Mouse (Mus musculus): ENCODE measurements around the gene Gm28635.

Gm28635 gene

GRCm38 (mm10) chr2:84677968-84678880, at the start of gene Gm28635, which contains the start of gene Med19:
Gene Gm28635, minus strand, starts transcription at chr2:84678041.
Gene Med19, plus strand, starts transcription at chr2:84678402.
- DNase-seq (ENCODE audit: low spot score) = peak; percentile 77

GRCm38 (mm10) chr2:84727172-84727858, 49.5 kb upstream of the Gm28635 start, which contains the start of gene Clp1:
Gene Clp1, minus strand, starts transcription at chr2:84727350.
- peak; percentile 90 for DNase-seq (ENCODE audit: low spot score)

GRCm38 (mm10) chr2:84726716-84727115, 48.9 kb upstream of the Gm28635 start:
- DNase-seq (ENCODE audit: low spot score) = no peak

- DNase-seq (ENCODE audit: low spot score) = no peak
Observed at GRCm38 (mm10) chr2:84725770-84726169, 47.9 kb upstream of the Gm28635 start.

GRCm38 (mm10) chr2:84723856-84724255, 46.0 kb upstream of the Gm28635 start:
- DNase-seq (ENCODE audit: low spot score) = no peak

- no peak for DNase-seq (ENCODE audit: low spot score)
Observed at GRCm38 (mm10) chr2:84721182-84721581, 43.3 kb upstream of the Gm28635 start.

- DNase-seq (ENCODE audit: low spot score) = no peak
Observed at GRCm38 (mm10) chr2:84720718-84721117, 42.9 kb upstream of the Gm28635 start.

GRCm38 (mm10) chr2:84717357-84717756, 39.5 kb upstream of the Gm28635 start:
- no peak for DNase-seq (ENCODE audit: low spot score)

GRCm38 (mm10) chr2:84716423-84717355, 38.8 kb upstream of the Gm28635 start:
- no peak for DNase-seq (ENCODE audit: low spot score)

- peak; percentile 50 for DNase-seq (ENCODE audit: low spot score)
Observed at GRCm38 (mm10) chr2:84715562-84716361, 37.9 kb upstream of the Gm28635 start.

GRCm38 (mm10) chr2:84714811-84715561, 37.1 kb upstream of the Gm28635 start, which contains the start of gene Zdhhc5:
Gene Zdhhc5, minus strand, starts transcription at chr2:84715180.
- DNase-seq (ENCODE audit: low spot score) = peak; percentile 98

- DNase-seq (ENCODE audit: low spot score) = no peak
Observed at GRCm38 (mm10) chr2:84714422-84714810, 36.6 kb upstream of the Gm28635 start.

GRCm38 (mm10) chr2:84711898-84712297, 34.1 kb upstream of the Gm28635 start:
- DNase-seq (ENCODE audit: low spot score) = no peak

GRCm38 (mm10) chr2:84707523-84707922, 29.7 kb upstream of the Gm28635 start:
- DNase-seq (ENCODE audit: low spot score) = no peak

GRCm38 (mm10) chr2:84705295-84705694, 27.5 kb upstream of the Gm28635 start:
- DNase-seq (ENCODE audit: low spot score) = no peak

- no peak for DNase-seq (ENCODE audit: low spot score)
Observed at GRCm38 (mm10) chr2:84704329-84704728, 26.5 kb upstream of the Gm28635 start.

- no peak for DNase-seq (ENCODE audit: low spot score)
Observed at GRCm38 (mm10) chr2:84703497-84703896, 25.7 kb upstream of the Gm28635 start.

- no peak for DNase-seq (ENCODE audit: low spot score)
Observed at GRCm38 (mm10) chr2:84695007-84695695, 17.3 kb upstream of the Gm28635 start.

- no peak for DNase-seq (ENCODE audit: low spot score)
Observed at GRCm38 (mm10) chr2:84690050-84690449, 12.2 kb upstream of the Gm28635 start.
